Mouse (Mus musculus) midbrain, postnatal 0 days (tissue): ENCODE measurements at regions not wholly inside any gene's neighbourhood (a gene's known extent, or its start where the extent isn't known, plus 50 kb on each side); places are given as distances from the start of the nearest gene placed in this dataset.

Experiments
- ATAC-seq: fragments of 200-750 bp; cut with Nextera tagmentation; 2 replicates; pipeline ENCODE4 v1.8.0; 2017; ENCODE audit warnings: moderate number of reproducible peaks, mild to moderate bottlenecking, moderate TSS enrichment, moderate library complexity; ENCODE audit not compliant: low FRiP score
- DNase-seq: peaks from one replicate; pipeline ENCODE4 v3.0.0-alpha.2; 2015; ENCODE audit warnings: low spot score
- H3K27ac ChIP-seq: fragments of 300-500 bp; sonication (generic); 2 replicates; pipeline ENCODE4 v1.5.1; 2014; ENCODE audit warnings: low read depth, mild to moderate bottlenecking, low read length, mixed read lengths
- H3K27me3 ChIP-seq: fragments of 300-500 bp; sonication (generic); 2 replicates; pipeline ENCODE4 v1.6.1; 2014; ENCODE audit warnings: low read length, control low read depth, mixed read lengths; ENCODE audit not compliant: insufficient read depth
- H3K36me3 ChIP-seq: fragments of 300-500 bp; sonication (generic); 2 replicates; pipeline ENCODE4 v1.6.1; 2014; ENCODE audit warnings: low read length, control low read depth, mixed read lengths; ENCODE audit not compliant: insufficient read depth
- H3K4me1 ChIP-seq: fragments of 300-500 bp; sonication (generic); 2 replicates; pipeline ENCODE4 v1.6.1; 2014; ENCODE audit warnings: mild to moderate bottlenecking, control low read depth, antibody characterized with exemption, low read length, mixed read lengths; ENCODE audit not compliant: insufficient read depth
- H3K4me2 ChIP-seq: fragments of 300-500 bp; sonication (generic); 2 replicates; pipeline ENCODE4 v1.6.1; 2014; ENCODE audit warnings: low read depth, mild to moderate bottlenecking, low read length, mixed read lengths; ENCODE audit not compliant: poor library complexity, severe bottlenecking
- H3K4me3 ChIP-seq: fragments of 300-500 bp; sonication (generic); 2 replicates; pipeline ENCODE4 v1.5.1; 2014; ENCODE audit warnings: low read depth, mild to moderate bottlenecking, low read length, moderate library complexity
- H3K9ac ChIP-seq: fragments of 300-500 bp; sonication (generic); replicated peaks from 2 replicates; pipeline ENCODE4 v1.6.1; 2014; ENCODE audit warnings: mild to moderate bottlenecking, low read length, moderate library complexity, mixed read lengths; ENCODE audit not compliant: poor library complexity, severe bottlenecking
- H3K9me3 ChIP-seq: fragments of 300-500 bp; sonication (generic); 2 replicates; pipeline ENCODE4 v1.6.1; 2016; ENCODE audit warnings: low read length, control low read depth
- CTCF ChIP-seq: IDR thresholded peaks from 2 replicates; pipeline ENCODE4 v1.5.1; 2016; ENCODE audit warnings: antibody characterized with exemption, mild to moderate bottlenecking
- WGBS: fragments of 180-500 bp; shearing (Covaris S2); extraction: QIAGEN DNeasy Blood & Tissue Kit; methylation state at CpG from one replicate; pipeline ENCODE4 v1.1.7; 2014; 5-methylcytosine and 5-hydroxymethylcytosine counted together

- Histone ChIP-seq H3K27me3 (no peaks in the 10 kb centered on the region), H3K36me3 (no peaks in the 10 kb centered on the region), H3K4me3 (no peak overlapping the region), H3K9me3 (no peaks in the 10 kb centered on the region), H3K9ac (no peak overlapping the region), H3K27ac (no peak overlapping the region), H3K4me2 (no peak overlapping the region), H3K4me1 (no peaks in the 10 kb centered on the region)
- TF ChIP-seq CTCF = no peak
- WGBS = 81% methylated on average over 4 of the region's 4 CpGs
- DNase-seq = peak; percentile 21
- ATAC-seq = no peak
Observed at GRCm38 (mm10) chr16:54770871-54771270, 526.9 kb downstream of the Zpld1 start.

DNA sequence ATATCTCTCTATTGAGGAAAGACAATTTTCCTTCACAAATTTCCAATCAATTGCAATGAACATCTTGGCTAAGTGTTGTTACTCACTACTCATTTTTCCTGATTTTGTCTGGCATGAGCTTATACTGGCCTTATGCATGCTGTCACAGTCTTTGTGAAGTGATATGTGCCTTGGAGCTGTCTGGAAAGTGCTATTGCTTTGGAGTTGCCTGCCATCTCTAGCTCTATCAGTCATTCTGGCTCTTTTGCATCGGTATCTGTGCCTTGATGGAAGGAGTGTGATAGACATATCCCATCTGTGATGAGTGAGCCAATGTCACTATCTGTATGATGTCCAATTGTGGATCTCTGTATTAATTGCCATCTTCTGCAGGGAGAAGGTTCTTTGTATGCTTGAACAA, 553.6 kb downstream of the Zpld1 start:
- no peaks in the 10 kb centered on the region for H3K4me1 ChIP-seq
- no peak overlapping the region for H3K4me3 ChIP-seq
- DNase-seq (no peak), ATAC-seq (no peak)
- no peaks in the 10 kb centered on the region for H3K36me3 ChIP-seq
- no peak overlapping the region for H3K27ac ChIP-seq
- no peak for TF ChIP-seq CTCF
- no peaks in the 10 kb centered on the region for H3K9me3 ChIP-seq
- WGBS = 83% methylated on average over 1 of the region's 1 CpGs
- H3K27me3 ChIP-seq = no peaks in the 10 kb centered on the region
- no peak overlapping the region for H3K4me2 ChIP-seq
- no peak overlapping the region for H3K9ac ChIP-seq

GRCm38 (mm10) chr16:54733516-54733915, 564.3 kb downstream of the Zpld1 start:
- Histone ChIP-seq H3K4me1 (no peaks in the 10 kb centered on the region), H3K27me3 (no peaks in the 10 kb centered on the region), H3K36me3 (no peaks in the 10 kb centered on the region), H3K4me2 (no peak overlapping the region), H3K27ac (no peak overlapping the region), H3K9ac (no peak overlapping the region), H3K4me3 (no peak overlapping the region), H3K9me3 (no peaks in the 10 kb centered on the region)
- DNase-seq (no peak), ATAC-seq (no peak)
- WGBS = 81% methylated on average over 2 of the region's 2 CpGs
- TF ChIP-seq CTCF = no peak

- no peak overlapping the region for H3K9ac ChIP-seq
- H3K36me3 ChIP-seq = no peaks in the 10 kb centered on the region
- no peaks in the 10 kb centered on the region for H3K27me3 ChIP-seq
- no peak for TF ChIP-seq CTCF
- no peaks in the 10 kb centered on the region for H3K9me3 ChIP-seq
- ATAC-seq (no peak), DNase-seq (no peak)
- H3K4me1 ChIP-seq = no peaks in the 10 kb centered on the region
- no peak overlapping the region for H3K4me2 ChIP-seq
- H3K4me3 ChIP-seq = no peak overlapping the region
- no peak overlapping the region for H3K27ac ChIP-seq
- 83% methylated on average over 3 of the region's 3 CpGs for WGBS
Observed at GRCm38 (mm10) chr16:54707880-54708279, 589.9 kb downstream of the Zpld1 start.

- Histone ChIP-seq H3K4me3 (no peak overlapping the region), H3K27me3 (no peaks in the 10 kb centered on the region), H3K36me3 (no peaks in the 10 kb centered on the region), H3K9me3 (no peaks in the 10 kb centered on the region), H3K9ac (no peak overlapping the region), H3K4me1 (no peaks in the 10 kb centered on the region), H3K27ac (no peak overlapping the region), H3K4me2 (no peak overlapping the region)
- 23% methylated on average over 4 of the region's 4 CpGs for WGBS
- no peak for TF ChIP-seq CTCF
- no peak for ATAC-seq
- no peak for DNase-seq
Observed at GRCm38 (mm10) chr16:54682815-54683214, 615.0 kb downstream of the Zpld1 start.

- WGBS = 81% methylated on average over 7 of the region's 7 CpGs
- H3K27me3 ChIP-seq = no peaks in the 10 kb centered on the region
- no peak overlapping the region for H3K4me3 ChIP-seq
- TF ChIP-seq CTCF = no peak
- H3K4me2 ChIP-seq = no peak overlapping the region
- H3K36me3 ChIP-seq = no peaks in the 10 kb centered on the region
- no peaks in the 10 kb centered on the region for H3K9me3 ChIP-seq
- no peak overlapping the region for H3K27ac ChIP-seq
- ATAC-seq (no peak), DNase-seq (no peak)
- no peaks in the 10 kb centered on the region for H3K4me1 ChIP-seq
- H3K9ac ChIP-seq = no peak overlapping the region
Observed at GRCm38 (mm10) chr16:54648728-54649525, 648.9 kb downstream of the Zpld1 start.
